Mouse (Mus musculus) thymus, postnatal 36 days (tissue): ENCODE data around the gene Akr7a5.

ENCODE experiments used
- DNase-seq, 2 experiments: peaks; one replicate each; pipeline ENCODE4 v3.0.0; 2022; ENCODE audit warnings: mixed read lengths in 2 of 2

Akr7a5 gene

DNA sequence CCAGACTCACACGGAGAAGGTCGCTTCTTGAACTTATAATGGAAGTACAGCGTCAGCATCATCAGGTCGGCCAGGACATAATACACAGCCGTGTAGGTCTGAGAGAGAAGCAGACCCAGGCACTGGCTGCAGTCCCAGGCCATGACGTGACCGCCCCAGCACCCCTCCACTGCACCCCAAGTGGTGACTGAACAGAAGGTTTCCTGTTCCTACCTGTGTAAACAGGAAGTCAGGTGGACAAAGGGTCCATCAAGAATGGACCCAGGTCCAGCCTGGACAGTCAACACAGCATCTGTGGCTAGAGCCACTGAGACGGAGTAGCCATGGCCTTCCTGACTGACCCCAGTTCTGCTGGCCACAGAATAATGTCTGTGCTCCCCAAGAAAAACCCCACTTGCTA is 8.8 kb upstream of the Akr7a5 start:
- no peak for DNase-seq

DNA sequence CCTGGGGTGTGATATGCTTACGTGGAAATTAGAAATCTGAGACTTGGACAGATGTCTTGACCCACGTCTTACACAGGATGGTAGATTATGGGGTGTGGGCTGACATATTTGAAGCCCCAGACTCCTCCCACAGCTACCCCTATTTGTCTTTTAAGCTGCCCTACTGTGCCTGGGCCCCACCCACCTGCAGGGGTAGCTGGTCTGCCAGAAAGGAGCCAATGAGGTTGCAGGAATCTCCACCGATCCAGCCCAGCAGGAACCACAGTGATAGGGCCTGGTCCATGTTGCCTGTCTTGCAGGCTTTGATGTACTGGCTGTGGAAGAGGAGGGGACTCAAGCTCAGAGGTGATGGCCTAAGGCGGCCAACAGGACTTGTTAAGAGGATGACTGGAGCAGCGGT is 8.3 kb upstream of the Akr7a5 start:
- no peak for DNase-seq

DNA sequence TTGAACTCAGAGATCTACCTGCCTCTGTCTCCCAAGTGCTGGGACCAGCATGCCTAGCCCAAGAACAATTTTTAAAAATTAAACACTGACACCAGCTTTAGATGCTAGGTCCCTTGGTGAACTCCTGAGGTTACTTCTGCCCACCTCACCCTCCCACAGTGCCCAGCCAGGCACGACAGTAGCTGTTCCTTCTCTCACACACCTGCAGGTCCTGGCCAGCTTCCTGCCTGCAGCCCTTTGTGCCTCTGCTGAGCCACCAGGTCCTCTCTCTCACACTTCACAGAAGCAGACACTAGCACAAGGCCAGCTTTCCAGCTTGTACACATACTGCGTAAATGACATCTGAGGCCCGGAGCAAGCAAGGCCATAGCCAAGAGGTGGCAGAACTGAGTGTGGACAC is 5.0 kb upstream of the Akr7a5 start:
- no peak for DNase-seq

DNA sequence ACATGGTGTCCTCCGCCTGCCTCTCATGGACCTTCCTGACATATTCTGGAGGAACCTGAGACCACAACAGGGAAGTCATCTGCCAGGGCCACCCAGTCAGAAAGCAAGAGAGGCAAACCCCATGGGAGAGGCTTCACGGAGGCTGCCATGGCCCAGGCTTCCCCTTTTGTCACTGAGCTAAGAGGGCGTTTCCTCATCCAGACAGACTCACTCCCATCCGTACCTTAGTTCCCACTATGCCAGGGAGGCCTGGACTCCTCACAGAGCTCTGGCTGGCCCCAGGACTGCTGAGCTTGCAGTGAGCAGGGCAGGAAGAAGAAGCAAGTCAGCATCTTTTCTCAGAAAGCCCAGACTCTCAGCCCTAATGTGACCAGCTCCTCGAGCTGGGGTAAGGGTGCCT is 2.6 kb upstream of the Akr7a5 start:
- DNase-seq, result no peak

DNA sequence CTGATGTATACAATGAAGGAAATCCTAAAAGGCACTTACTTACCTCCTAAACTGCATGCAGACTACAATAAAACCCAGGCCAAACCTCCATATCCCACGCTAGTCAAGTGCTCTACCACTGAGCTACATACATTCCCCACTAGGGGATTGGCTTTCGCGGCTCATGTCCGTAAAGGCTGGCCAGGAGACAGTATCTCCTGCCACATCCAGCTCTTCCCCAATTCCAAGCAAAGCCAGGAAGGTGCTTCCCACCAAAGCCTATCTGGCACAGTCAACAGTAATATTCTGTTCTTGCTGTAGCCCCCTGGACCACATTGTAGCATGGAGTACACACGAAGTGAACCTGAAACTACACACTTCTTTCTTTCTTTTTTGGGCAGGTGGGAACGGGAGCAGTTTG is 893 bp upstream of the Akr7a5 start:
- DNase-seq, result no peak

DNA sequence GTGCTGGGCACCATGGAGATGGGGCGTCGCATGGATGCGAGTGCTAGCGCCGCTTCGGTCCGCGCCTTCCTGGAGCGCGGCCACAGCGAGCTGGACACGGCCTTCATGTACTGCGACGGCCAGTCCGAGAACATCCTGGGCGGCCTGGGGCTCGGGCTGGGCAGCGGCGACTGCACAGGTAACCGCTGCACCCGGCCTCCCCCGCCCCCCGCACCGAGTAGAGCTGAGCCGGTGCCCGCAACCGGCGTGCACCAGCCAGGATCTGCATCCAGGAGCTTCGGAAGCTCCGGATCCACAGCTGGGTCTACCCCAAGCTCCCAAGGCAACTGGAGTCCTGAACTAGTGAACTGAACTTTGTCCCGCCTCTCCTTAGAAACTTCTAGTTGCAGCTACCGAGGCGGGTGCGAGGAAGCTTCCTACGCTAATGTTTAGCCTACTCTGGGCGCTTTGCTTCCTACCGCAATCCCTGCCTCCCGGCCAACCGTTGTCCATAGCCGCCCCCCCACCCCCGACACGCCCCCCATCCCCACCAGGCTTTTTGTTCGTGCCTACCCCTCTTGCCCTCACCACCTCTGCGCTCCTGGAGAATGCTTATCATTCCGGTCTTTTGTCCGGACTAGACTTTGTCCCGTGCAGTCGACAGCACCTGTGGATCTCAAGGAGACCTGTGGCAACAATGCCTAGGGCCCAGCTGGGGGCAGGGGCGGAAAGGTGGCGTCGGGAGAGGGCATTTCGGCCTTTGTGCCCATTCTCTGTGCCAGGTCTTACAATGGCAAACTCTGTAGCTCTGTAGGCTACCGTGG is 556 bp downstream of the Akr7a5 start:
- DNase-seq, result no peak

DNA sequence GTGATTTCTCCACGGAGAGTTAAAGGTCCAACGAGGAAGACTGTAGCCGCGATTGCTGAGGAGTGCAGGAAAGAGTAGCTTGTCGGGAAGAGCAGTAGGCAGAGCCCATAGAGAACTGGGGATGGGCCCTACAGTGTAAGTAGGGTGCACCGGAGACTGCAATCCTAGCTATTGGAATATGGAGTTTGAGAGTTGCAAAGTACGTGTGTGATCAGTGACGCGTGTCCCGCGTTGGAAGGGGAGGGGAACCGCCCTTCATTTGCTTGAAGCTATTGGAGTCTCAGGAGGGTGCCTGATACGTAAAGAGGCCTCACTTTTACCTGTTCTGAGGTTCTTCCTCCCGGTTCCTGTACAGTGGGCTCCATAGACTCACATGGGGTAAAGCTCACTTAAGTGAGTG is 1.2 kb downstream of the Akr7a5 start:
- no peak for DNase-seq

DNA sequence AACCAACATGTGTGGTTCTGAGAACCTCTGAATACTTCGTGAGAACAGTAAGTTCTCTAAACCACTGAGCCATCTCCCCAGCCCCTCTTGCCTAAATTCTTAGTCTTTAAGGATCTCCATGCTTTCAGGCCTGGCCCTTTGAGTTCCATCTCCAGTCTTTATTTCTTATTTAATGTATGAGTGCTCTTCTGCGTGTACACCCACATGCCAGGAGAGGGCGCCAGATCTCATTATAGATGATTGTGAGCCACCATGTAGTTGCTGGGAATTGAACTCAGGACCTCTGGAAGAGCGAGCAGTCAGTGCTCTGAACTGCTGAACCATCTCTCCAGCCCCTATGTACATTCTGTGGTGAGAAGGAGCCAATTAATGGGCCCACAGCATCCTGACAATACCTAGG is 2.1 kb downstream of the Akr7a5 start:
- peak; percentile 45 to 55 for DNase-seq

DNA sequence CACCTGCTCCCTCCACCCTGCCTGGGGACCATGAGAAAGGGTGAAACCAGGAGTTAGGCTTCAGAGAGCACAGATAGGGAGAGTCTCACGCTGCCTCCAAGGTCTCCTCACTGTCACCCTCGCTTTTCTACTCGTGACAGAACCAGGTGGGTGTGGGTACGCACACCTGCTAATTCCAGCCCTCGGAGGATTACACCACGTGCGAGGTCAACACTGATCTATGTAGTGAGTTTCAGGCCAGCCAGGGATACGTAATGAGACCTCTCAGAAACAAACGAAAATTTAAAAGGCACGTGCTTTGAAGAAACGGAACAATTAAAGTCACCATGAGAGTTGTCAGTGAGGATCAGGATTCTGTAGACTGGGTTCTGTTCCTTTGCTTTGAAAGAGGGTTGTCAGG is 7.9 kb downstream of the Akr7a5 start:
- DNase-seq, result no peak

DNA sequence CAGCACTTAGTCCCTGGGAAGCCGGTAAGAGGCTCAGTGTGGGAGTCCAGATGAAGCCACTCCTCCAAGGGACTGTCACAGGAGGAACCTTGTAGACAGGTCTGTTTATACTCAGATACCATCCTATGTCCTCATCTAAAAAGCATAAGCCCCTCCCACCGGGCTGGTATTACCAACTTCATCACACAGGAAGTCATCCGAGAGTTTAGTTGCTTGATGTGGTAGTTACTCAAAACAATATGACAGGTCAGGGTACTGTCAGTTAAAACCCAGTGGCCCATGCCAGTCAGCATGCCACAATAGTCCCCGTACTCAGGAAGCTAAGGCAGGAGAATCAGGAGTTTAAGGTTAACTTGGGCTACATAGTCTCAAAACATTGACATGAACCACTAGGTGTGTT is 9.2 kb downstream of the Akr7a5 start:
- DNase-seq, result no peak

DNA sequence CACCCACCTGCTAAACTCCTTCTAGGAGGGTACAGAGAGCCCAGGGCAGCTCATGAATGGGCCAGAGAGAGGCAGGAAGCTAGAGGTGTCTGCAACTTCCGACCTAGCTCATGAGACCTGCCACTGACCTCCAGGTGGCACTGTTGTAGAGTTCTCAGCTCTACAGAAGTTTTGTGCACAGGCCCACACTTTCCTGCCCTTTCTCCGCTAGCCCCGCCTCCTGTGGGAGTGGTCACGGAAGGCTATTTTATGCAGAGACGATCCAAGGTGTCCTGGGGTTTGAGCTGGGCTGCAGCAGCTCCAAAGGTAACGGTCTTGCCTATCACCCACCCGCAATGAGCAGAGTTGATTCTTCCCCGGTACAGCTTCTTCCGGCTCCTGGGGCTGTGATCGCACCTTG is 20.1 kb downstream of the Akr7a5 start:
- DNase-seq, result peak; percentile 83 to 86

DNA sequence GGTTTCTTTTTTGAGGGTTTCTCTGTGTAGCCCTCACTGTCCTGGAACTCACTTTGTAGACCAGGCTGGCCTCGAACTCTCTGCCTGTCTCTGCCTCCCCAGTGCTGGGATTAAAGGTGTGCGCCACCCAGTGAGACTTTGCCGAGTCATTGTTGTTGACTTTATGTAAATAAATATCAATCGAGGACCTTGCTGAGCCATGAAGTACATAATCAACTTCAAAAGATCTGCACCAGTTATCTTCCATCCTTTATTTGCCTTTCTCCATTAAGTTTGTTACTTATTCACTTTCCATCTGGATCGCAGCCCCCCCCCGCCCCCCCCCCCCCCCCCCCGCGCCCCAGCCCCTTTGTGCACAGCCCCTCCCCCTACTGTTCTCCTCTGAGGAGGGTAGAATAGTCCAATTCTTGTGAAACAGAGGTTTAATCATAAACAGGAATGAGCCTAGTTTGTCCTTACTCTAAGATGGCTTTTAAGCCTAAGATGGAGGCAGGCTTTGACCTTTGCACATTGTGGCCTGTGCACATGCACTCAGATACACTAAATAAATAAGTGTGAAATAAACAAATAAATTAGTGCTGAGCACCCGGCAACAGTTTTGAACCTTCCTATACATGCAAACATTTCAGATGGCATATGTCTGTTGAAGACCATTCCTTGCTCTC is 24.2 kb downstream of the Akr7a5 start:
- no peak for DNase-seq

DNA sequence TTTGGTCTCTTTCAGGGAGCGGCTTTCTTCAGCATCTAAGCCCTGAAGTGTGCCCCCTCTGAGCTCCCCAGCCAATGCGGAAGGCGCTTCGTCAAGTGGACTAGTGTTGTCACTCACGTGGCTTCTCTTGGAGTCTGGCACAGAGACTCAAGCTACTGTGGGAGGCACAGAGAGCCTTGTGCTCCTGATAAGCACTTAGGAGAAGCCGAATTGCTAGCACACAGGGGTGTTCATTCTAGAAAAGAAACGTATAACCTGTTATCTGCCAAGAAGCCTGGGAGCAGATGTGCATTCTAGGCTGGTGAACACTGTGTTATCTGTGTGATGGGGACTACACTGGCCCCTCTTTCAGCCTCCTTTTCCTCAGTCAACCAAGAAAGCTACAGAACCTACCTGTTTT is 25.0 kb downstream of the Akr7a5 start:
- no peak for DNase-seq

DNA sequence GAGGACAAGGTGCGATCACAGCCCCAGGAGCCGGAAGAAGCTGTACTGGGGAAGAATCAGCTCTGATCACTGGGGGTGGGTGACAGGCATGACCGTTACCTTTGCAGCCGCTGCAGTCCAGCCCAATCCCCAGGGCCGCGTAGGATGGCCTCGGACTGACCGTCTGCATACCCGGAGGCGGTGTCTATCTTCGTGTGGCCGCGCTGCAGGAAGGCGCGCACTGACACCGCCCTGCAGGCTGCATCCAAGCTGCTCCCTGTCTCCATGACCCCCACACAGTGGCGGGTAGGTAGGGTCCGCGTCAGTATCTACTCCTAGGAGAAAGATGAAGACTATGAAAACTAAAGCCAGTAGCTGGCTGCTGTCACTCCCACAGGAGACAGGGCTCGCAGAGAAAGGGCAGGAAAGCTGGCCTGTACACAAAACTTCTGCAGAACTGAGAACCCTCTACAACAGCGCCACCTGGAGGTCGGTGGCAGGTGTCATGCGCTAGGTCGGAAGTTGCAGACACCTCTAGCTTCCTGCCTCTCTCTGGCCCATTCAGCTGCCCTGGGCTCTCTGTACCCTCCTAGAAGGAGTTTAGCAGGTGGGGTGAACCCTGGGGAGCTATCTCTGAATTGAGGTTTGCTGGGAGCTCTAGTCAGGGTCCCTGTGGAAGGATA is 26.4 kb downstream of the Akr7a5 start:
- peak; percentile 78 to 80 for DNase-seq

DNA sequence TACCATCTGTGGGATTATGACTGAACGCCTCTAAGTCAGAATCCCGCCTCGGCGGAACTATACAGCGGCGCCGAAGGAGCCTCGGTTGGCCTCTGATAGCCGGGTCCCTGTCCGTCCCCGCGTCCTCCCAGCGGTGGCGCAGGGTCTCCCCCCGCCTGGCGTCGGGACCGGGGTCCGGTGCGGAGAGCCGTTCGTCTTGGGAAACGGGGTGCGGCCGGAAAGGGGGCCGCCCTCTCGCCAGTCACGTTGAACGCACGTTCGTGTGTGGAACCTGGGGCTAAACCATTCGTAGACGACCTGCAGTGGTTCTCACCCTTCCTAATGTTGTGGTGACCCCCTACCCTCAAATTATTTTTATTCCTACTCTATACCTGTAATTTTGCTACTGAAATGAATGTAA is 27.6 kb downstream of the Akr7a5 start:
- no peak for DNase-seq

DNA sequence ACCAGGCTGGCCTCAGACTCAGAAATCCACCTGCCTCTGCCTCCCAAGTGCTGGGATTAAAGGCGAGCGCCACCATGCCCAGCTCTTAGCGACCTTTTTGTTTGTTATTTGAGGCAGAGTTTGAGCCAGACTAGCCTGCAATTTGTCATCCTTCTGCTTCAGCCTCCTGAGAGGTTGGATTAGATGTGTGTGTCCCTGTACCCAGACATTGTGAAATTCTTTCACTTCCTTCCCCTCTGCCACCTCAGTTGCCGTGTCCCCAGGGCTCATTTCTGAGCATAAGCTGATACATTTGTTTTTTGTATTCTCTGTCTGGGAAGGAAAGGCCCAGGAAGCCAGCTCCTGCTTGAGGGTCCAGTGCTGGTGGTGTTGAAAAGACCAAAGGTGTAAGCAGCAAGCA is 30.3 kb downstream of the Akr7a5 start:
- no peak for DNase-seq

DNA sequence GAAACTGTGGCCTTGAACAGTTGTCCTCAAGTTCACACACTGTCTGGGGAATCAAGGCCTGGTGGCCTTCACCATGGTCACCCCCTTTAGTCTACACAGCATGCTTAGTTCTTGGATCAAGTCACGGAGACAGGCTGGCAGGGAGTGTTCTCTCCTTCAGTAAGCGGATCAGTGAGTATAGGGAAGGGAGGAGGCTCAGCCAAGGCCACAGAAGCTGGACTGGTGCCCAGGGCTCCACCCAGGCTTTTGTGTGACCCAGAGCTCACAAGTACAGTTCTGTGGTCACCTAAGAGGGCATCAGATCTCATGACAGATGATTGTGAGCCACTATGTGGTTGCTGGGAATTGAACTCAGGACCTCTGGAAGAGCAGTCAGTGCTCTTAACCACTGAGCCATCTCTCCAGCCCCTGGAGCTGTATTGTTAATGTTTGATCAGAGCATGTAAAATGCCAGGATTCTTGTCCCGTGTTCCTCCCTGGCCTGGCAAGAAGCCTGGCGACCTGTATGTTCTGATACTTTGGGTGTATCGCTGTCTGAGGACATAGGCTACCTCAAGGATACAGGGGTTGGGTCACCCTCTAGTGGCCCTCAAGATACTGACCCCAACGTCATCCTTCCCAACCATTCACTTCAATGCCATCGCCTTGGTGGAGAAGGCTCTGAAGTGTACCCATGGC is 31.2 kb downstream of the Akr7a5 start:
- DNase-seq, result no peak

DNA sequence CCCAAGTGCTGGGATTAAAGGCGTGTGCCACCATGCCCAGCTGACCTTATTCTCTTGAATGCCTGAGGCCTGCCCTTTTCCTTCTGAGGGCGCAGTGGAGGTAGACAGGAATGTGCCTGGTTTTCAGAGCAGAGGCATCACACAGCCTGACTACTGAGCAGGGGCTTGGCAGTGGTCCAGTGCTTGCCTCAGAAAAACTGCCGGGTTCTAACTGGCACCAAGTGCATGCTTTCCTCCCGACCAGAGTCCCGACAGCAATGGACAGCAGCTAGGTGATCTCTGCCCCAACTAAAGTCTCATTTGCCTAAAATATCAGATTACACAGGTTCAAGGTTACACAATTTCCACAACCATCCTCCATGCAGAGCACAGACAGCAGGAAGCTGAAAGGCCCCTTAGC is 33.2 kb downstream of the Akr7a5 start:
- DNase-seq, result no peak

DNA sequence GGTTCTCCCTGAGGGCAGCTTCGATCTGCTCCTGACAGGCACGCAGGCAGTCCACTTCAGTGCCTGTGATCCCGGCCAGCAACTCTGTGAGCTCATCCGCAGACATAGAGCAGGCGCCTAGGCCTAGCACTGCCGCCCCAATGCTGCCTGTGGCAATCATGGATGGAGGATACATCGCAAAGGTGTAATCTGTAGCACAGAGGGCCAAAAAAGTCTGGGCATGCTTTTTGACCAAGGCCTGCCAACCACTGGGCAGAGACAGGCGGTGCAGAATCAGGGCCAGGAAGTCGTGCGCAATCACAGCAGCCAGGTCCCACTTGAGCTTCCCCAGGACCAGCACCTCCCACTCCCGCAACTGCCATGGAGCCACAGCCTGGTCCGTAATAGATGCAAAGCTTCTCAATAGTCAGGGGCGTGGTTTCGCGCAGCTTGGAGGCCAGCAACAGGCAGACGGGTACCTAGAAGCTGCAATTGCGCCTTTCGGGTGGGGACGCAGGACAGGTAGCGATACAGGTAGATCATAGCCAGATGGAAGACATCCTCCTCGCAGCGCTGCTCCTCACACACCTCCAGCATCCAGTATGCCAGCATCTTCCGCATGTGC is 35.0 kb downstream of the Akr7a5 start:
- no peak for DNase-seq

DNA sequence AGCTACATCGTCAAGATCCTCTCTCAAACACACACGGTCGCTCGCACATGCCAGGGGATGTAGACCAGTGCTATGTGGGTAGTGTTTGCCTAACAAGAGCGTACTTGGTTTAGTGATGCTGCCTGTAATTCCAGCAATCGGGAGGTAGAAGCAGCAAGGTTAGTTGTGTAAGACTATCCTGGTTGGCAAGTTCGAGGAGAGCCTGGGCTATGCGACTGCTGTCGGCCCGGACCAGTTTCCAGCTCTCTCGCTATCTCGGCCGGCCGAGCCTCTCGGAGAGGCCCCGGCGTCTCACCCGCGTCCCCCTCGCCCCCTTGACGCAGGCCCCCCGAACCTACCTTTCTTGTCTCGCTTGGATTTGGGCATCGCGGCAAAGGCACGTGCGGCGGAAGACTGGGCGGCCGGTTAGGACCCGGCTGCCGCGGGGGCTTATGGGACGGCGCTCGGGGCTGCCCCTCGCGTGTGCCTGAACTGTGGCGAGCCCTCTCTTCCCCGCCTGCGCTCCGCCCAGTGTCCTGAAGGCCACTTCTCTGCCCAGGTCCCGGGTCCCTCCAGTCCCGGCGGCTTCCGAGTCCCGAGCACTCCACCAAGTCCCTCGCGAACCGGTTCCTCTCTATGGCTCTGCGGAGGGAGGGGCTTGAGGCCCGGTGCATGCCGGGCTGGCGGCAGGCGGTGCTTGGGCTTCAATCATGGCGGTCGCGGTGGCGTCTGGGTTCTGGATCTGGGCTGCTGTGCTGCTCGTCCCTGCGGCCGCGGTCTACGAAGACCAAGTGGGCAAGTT is 41.6 kb downstream of the Akr7a5 start, which contains the start of the genes Mrto4, Emc1 and Ubr4:
Gene Mrto4 (minus strand): TSS at position 646 of the 781 bp plus-strand sequence.
Gene Emc1 (plus strand): TSS at position 657 of the 781 bp plus-strand sequence.
Gene Ubr4 (plus strand): TSS at position 679 of the 781 bp plus-strand sequence.
- peak; percentile 79 to 80 for DNase-seq

DNA sequence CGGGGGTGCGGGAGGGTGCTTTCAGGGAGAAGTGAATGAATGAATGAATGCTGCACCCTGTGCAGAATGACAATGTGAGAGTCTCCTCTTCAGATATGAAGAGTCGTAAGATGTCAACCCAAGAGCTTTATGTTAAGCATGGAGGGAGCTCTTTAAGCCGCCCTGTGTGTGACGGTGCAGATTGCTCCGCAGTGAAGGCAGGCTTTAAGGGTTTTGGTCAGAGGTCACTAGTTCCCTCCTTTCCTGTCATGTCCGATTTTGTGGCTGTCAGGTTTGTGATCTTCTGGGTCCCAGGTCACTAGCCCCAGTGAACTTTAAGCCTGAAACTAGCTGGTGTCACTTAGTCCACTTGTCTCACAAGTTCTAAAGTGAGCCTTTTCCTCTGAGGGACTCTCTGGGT is 42.3 kb downstream of the Akr7a5 start:
- DNase-seq, result no peak

DNA sequence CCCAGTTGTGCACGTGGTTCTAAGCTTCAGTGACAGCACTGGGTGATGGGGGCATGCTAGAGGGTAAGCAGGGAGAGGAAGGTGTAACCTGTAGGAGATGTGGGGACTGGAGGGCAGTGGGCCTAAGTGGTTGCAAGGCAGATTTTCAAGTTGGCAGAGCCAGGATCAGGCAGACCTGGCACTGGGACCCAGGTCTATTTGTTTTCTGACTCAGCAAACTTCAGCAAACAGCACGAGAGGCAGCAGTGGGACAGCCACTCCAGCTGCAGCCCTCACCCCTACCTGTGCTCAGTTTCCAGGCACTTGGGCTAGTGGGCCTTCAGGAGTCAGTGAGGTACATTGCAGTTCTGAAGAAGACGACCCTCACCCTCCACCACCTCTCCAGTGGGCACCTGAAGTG is 46.7 kb downstream of the Akr7a5 start:
- no peak for DNase-seq
